Mouse (Mus musculus): Measurements from ENCODE around the gene Selplg.

Selplg gene

DNA sequence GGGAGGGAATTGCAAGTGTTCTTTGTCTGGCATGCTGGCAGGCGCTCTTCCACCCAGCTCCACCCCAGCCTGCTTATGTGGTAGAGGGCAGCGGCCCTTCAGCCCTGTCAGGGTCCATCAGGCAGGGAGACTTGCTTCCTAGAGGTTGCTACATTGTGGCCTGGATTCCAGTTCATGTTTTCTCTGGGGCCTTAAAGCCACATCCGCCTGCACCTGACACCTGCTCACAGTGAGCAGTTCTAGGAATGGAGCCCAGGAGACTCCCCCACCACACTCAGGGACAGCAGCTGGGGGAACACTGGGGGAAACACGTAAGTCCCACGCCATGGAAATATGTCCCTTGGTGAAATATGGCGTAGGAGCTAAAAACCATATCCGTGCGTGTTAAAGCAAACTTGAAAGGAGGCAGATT, at the start of gene Selplg:
TSS of gene Selplg (minus strand) at position 155 of the 412 bp plus-strand sequence.
- no peak for DNase-seq (ENCODE audit: low spot score in 2 of 2)

DNA sequence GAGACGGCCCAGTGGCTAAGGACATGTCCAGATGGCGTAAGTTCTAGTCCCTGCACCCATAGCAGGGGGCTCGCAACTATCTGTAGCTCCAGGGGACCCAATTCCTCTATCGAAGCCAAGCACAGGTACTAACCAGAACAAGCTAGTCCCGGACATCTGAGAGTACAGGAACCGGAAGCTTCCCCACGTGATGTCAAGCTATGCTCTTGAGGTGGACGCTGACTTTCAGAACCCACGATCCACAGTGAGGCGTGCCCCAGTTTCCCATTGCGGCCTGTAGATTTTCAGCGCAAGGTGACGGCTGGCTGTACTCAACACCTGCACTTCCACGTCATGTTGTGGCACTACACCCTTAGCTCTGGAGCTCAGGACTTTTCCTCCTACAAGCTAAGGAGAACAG, 48.7 kb upstream of the Selplg start:
- DNase-seq (ENCODE audit: low spot score in 2 of 2) = no peak

DNA sequence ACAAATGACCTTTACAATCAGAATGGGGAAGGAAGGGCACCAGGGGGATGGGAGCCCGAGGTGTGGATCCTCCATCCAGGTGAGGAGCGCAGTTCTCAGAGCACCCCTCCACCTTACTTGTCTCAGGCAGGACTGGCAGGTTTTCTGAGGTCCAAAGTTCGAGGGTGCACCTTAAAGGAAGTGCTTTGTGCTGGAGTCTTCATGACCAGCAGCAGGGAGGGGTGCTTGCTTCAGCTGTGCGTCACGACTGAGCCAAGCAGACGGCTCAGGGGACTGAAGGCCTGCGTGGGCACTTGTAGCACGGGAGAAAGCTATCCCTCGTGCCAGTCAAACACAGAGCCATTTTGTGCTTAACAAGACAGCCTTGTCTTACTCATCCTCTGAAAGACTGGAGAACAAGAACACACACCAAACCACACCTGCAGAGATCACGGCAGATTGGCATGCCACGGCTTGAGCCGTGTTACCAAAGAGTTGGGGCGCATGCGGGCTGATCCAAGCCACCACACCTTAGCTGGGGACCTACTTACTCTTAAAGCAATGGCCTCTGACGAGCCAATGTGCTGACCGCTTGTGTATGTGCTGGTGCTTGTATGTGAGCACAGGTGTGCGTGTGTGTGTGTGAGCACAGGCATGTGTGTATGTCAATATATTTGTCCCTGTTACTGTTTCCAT, 46.6 kb upstream of the Selplg start:
- no peak for DNase-seq (ENCODE audit: low spot score in 2 of 2)

DNA sequence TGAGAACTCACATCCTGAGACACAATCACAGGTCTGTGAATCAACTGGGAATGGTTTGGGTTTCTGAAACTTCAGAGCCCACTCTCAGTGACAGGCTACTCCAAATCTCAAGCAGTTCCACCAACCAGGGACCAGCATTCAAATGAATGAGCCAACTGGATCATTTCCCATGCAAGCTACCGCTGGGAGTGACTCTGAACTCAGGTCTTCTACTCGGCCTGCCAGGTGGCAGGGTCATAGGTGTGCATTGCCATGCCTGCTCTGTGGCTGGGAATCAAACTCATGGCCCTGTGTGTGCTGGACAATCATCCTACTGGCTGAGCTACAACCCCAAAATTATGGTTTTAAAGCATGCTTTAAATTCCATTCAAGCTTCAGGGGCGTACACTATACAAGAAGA, 45.1 kb upstream of the Selplg start:
- DNase-seq (ENCODE audit: low spot score in 2 of 2) = no peak

DNA sequence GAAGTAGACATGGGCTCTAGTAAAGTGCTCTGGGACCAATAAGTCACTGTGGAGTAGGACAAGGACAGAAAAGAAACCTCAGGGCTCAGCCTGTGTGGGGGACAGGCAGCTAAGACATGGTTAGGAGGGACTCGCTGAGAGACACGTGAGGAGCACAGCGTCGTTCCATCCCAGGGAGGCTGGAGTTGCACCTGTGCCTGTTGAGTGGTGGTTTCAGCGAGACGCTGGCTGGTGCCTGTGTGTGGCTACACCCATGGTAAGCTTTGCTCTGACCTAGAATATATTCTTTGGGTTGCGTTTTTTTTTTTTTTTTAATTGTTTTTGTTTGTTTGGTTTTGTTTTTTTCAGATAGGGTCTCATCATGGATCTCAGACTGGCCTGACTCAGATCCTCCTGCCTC, 43.7 kb upstream of the Selplg start:
- no peak for DNase-seq (ENCODE audit: low spot score in 2 of 2)

DNA sequence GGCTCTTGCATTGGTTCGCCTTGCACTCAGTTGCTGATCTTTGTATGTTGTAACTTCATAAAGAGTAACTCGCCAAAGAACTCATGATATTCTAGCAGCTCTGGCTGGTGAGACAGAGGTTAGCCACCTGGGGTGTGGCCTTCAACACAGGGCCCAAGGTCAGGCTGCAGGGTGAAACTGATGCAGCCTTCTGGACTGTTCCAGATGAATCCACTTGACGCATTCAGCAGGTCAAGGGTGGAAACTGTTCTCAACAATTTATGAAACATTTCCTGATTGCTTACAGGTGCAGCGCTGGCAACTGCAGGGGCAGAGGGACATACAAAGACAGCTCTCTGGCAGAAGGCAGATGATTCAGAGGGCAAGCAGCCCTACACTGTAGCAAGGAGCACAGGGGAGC, 43.2 kb upstream of the Selplg start:
- DNase-seq (ENCODE audit: low spot score in 2 of 2) = no peak

DNA sequence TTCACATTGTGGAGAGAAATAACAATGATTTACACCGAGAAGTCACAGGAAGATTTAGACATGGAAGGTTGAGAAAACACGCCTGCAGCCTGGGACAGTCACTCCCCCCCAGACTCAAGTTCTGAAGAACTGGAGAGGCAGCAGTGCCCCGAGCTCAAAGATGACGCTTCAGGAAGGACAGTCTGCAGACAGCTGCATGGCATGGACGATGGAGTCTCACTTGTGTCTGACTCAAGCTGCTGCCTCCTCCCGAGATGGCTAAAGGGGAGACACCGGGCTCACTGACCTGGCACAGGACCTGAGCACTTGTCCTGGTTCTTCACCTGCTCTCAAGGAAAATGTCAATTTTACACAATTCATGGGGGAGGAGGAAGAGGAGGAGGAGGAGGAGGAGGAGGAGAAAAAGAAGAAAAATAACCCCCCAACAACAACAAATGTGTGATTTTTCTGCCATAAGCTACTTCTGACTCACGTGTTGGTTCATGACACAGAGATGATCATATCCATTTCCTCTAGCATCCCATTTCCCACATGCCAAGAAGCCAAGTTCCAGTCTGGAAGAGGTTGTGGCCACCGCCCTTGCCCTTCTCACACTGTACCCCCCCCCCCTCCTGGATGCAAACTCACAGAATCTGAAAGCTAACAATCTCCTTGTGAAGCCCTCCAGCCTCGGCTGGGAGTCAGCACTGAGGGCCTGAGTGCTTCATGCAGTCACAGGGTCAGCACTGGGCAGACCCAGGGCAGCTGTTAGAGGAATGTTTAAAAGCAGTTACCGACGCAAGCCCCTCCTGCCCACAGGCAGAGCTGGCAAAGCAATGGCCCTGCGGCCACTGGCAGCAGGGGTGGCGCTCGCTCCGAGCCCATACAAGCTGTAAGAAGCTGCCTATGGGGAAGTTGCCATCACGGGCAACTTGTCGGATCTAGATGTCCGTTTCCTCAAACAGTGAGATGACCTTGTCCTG, 41.9 kb upstream of the Selplg start:
- no peak for DNase-seq (ENCODE audit: low spot score in 2 of 2)

DNA sequence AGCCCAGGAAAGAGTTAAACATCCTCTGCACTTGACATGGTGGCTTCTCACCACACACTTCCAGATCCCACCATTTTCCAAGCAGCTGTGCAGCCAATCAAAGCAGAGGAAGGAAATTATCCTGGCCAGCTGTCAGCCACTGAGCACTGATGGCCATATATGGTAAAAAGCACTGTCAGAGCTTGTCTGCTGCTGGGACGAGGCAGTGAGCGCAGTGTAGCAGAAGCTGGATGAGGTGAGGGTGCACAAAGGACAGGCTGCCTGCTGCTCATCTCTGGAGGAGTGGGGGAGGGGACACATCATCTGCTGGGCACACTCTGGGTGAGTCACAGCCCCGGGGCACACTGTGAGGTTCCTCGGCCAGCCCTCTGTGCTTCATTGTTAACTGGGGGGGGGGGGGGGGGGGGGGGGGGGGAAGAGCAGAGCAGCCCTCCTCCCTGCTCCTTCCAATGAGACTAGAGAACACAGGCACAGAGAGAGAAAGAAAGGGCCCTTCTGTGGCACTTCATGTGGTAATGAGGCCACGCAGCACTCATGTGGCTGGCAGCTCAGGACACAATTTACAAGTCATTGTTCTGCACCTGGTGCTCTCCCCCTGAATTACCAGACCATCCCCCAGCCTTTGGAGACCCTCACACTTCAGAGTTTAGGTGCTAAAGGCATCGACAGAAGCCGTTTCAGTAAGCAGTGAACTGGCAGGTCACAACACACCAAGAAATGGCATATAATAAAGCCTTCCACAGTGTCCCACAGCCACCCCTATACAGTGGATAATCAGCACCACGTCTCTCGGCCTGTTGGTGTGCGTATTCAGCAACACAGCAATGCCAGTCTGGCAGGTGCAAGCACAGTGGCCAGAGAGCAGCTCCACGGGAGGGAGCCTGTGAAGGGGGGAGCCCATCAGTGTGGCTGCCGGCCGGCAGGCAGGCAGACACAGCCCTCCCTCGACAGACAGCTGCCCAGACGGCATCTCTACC, 40.8 kb upstream of the Selplg start:
- DNase-seq (ENCODE audit: low spot score in 2 of 2) = peak; percentile 85 to 89

DNA sequence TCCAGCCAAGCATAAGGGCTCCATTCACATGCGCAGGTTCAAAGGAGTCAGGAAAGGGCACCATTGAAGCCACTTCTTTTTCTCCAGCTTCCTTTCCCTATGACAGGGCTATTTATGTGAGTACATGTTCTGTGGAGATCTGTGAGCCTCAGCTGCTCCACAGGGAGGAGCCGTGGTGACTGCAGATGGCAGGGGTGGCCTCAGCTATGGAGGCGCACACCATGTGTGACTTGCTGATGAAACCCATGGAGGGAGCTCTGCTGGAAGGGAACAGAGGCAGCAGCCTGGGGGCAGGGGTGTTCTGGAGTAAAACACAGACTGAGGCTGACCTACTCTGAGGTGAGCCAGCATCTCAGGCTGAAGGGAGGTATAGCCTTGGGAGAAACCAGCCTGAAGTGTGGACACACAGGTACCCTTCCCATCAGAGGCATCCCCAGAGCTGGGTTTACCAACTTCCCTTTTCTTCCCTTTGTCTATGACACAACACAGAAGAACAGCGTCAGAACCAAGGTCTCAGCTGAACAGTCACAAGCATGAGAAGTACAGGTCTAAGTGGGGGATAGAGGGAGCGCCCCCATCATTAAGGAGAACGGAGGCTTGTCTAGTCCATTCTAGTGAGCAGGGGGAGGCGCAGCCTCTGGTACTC, 39.6 kb upstream of the Selplg start:
- DNase-seq (ENCODE audit: low spot score in 2 of 2) = no peak

DNA sequence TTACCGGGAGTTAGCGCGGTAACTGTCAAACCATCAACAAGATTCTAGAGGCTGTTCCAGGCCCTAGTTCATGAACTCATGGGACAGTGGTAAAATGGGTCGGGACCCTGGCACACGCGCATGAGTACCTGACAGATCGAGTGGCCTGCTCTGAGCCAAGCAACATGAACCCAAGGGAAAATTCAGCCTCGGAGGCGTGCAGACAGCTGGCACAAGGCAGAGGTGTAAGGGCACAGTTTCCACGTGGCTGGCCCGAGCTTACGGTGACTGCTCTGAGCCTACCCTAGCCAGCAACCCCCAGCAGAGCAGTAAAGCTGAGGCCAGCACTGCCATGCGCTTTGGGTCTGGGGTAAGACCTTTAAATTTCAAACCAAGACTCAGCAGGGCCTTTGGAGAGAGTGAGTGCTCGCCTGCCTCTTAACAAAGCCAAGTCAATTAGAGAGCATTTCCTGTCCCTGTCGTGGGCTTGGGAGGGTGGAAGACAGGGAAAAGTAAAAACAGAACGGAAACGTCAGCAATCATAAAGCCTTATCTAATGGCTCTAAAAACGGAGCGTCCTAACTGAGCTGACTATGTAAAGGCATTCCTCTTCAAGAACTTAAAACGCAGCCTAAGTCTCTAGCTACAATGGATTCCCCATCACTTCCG, 38.1 kb upstream of the Selplg start:
- DNase-seq (ENCODE audit: low spot score in 2 of 2) = no peak

DNA sequence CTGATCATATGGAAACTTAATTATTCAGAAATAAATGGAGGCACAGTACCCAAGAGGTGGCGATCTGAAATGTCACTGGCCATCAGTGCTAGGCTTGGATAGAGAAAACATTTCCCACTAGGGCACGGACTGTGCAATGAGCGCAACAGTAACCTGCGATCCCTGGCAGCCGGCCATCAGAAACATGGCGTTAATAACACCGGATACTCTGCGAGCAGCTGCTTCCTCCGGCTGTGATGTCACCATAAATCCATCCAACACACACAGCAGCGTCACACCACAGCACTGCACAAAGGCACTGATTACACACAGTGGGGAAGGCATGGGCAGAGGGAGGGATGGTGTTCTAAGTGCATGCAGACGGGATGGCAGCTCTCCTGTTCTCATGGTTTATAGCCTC, 36.7 kb upstream of the Selplg start:
- DNase-seq (ENCODE audit: low spot score in 2 of 2) = peak; percentile 80 to 81

DNA sequence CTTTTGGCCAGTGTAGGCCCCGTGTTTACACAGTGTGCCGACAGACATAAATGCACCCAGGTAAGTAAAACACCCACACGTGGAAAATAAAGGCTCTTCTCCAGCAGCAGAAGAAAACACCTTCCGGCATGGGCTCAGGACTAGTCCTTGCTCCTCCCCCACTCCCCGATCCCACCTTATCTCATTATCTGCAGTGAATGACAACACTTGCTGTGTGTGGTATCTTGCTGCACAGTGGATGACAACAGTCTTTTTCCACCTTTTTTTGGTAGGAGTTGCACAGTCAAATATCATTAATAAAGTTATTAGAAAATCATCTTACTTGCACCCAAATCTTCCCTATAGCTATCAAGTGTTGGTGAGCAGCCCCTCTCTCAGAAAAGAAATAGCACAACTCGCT, 32.5 kb upstream of the Selplg start:
- DNase-seq (ENCODE audit: low spot score in 2 of 2) = no peak

DNA sequence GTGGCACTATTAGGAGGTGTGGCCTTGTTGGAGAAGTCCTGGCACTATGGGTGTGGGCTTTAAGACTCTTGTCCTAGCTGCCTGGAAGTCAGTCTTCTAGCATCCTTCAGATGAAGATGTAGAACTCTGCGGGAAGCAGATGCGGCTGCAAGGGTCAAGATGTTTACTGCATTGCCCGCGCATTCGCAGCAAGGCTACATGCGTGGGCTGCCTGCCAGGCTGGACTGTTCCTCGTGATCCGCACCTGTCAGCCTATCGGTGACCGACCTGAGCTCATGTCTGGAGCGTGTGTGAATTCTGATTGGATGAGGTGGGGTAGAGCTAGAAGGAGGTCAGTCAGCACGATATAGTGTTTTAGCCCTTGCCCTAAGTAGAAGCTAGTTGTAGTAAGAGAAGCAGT, 31.6 kb upstream of the Selplg start:
- no peak for DNase-seq (ENCODE audit: low spot score in 2 of 2)

DNA sequence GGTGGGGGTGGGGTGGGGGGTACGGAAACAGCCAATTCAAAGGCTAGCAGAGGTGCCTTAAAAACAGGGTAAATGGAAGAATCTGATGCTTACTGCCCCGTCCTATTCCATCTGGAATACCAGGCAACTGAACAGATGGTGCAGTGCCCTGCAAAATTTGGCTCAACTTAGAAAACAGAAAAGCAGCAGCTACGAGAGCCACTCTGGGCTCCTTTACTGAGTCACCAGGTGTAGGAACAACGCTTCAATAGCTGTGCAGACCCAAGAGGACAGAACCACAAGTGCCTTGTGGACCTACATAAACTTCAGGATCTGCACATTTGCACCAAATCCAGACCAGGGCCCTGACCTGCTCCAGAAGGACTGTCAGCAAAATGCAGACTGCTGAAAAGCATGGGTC, 30.0 kb upstream of the Selplg start:
- no peak for DNase-seq (ENCODE audit: low spot score in 2 of 2)

DNA sequence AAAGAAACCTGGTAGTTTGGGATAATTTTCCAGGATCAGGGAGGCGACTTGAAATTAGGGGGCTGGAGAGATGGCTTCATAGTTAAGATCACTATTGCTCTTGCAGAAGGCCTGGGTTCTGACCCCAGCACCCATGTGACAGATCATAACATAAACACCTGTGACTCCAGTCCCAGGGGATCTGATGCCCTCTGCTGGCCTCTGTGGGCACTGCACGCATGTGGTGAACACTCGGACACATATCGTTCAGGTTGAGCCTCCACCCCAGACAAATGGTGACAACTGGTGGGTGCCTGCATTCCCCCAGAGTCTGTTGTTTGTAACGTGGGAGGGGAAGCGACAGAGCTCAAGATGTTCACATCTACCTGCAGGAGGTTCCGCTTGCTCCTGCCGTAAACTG, 28.9 kb upstream of the Selplg start:
- DNase-seq (ENCODE audit: low spot score in 2 of 2) = no peak

DNA sequence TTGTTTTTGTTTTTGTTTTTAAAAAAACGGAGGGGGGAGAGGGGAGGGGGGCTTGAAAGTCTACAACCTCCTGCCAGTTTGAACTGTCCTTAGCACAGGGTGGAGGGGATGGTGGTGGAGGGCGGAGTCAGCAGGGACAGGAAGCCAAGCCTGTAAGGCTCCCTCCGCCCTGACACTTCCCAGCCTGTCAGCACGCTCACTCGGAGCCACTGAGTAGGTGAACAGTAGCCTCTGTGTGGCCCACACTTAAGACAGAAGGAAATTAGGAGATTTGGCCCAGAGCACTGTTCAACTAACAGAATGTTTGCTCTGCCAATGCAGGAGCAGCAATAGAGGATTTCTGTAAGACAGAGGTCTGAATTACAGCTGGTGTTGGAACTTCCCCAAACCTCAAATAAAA, 26.5 kb upstream of the Selplg start:
- peak; percentile 70 to 75 for DNase-seq (ENCODE audit: low spot score in 2 of 2)

DNA sequence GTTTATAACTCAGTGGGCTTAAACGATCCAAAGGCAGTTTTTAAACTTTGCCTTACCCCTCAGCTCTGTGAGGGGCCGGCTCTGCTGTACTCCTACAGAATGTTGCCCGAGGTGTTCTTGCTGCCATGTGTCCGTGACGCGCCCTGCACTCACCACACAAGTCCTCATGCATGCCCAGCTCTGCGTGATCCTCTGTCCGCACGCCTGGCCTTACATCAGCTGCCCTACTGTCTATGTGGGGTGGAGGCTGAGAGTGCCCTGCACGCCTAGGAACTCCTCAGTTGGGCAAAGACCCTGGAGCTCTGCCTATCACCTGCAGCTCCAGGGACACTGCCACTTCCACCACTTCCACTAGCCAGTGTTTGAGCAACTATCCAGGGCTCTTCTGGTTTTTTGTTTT, 26.1 kb upstream of the Selplg start:
- DNase-seq (ENCODE audit: low spot score in 2 of 2) = no peak

DNA sequence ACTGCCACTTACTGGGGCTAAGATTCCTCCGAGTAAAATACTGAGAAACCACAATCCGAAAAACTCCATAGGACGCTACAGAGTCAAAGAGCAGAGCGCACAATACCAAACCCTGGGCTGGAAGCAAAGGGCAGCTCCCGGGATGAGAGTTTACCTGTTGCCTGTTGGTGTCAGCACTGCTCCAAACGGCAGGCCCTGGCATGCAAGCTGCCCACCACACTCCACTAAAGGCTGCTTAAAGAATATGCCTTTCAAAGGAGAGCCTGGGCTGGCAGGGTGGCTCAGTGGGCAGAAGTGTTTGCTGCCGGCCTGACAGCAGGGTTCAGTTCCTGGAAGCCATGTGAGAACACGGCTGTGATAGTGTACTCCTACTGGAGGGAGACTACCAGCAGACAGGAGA, 25.2 kb upstream of the Selplg start:
- no peak for DNase-seq (ENCODE audit: low spot score in 2 of 2)

DNA sequence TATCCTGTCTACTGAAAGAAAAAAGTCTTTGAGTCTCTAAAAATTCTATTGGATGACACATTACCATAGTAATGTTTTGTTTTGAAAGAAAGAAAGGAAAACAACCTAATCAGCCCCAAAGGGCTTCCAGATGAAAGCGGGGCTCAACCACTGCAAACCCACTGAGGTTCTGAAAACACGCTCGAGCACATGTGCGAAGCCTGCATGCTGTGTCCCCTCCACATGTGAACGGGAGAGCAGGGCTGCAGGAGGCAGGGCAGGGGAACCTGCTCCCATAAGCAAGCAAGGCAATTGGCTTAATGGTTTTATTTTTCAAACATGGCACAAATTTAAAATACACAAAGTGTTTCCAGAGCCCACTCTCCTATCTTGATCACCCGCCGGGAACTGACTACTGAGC, 24.2 kb upstream of the Selplg start:
- peak; percentile 49 to 50 for DNase-seq (ENCODE audit: low spot score in 2 of 2)

DNA sequence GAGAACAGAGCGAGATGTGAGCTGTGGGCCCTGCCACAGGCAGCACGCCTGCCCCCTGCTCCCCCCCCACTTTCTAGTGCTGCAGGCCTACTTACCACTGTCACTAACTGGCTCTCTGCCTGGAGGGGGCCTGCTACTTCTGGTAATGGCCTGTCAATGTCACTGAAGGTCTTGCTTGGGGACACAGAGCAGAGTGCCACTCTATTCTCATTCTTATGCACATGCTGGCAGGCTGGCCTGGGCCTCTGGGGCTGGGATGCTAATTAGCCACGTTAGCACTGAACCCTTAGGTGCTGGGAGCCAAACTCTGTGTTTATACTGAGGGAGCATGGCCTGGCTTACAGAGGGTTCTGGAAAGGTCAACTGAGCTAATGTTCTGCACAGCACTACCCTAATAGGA, 23.3 kb upstream of the Selplg start:
- peak; percentile 65 to 66 for DNase-seq (ENCODE audit: low spot score in 2 of 2)

DNA sequence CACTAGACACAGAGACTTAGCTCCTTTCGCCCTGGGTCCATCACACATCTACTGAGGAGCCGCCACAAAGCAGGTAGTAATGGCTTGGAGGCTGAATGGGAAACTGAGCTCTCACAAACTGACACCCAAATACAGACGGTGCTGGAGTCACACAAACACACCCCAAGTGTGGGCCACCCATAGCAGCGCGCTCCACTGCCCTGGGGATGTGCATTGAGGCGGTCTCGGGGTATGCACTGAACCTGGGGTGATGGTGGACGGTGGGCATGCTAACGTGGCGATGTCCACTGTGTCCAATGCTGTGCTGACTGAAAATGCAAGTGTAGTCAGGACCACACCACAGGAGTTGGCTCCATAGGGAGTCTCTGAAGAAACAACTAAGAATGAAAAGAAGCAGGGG, 22.7 kb upstream of the Selplg start:
- DNase-seq (ENCODE audit: low spot score in 2 of 2) = no peak

All from heart, adult 9 months (tissue).